Mouse (Mus musculus) forebrain, embryonic 11.5 days (tissue): Measurements from ENCODE around the gene Hoxd8. TPM values are rescaled to one million over a fixed set of nuclear protein-coding genes. Genes with fewer than 3 reads are reported as not detected.

Experiments
- ATAC-seq: fragments of 200-750 bp; cut with Nextera tagmentation; replicated peaks from 2 replicates; pipeline ENCODE4 v1.8.0; 2017; ENCODE audit warnings: moderate TSS enrichment; ENCODE audit not compliant: low FRiP score
- DNase-seq: peaks from one replicate; pipeline ENCODE4 v3.0.0-alpha.2; 2017; ENCODE audit warnings: low spot score
- H3K27ac ChIP-seq: fragments of 300-500 bp; sonication (generic); 2 replicates; pipeline ENCODE4 v1.5.1; 2014; ENCODE audit warnings: low read depth, low read length
- H3K27me3 ChIP-seq: fragments of 300-500 bp; sonication (generic); 2 replicates; pipeline ENCODE4 v1.6.1; 2014; ENCODE audit warnings: mild to moderate bottlenecking, low read length, mixed read lengths; ENCODE audit not compliant: control insufficient read depth, insufficient read depth
- H3K36me3 ChIP-seq: fragments of 300-500 bp; sonication (generic); 2 replicates; pipeline ENCODE4 v1.6.1; 2014; ENCODE audit warnings: mild to moderate bottlenecking, low read length, moderate library complexity, mixed read lengths; ENCODE audit not compliant: control insufficient read depth, insufficient read depth
- H3K4me1 ChIP-seq: fragments of 300-500 bp; sonication (generic); replicated peaks from 2 replicates; pipeline ENCODE4 v1.6.1; 2014; ENCODE audit warnings: low read length, mixed read lengths; ENCODE audit not compliant: control insufficient read depth, insufficient read depth
- H3K4me2 ChIP-seq: fragments of 300-500 bp; sonication (generic); 2 replicates; pipeline ENCODE4 v1.6.1; 2014; ENCODE audit warnings: low read depth, mild to moderate bottlenecking, low read length, moderate library complexity, mixed read lengths; ENCODE audit not compliant: severe bottlenecking
- H3K4me3 ChIP-seq: fragments of 300-500 bp; sonication (generic); 2 replicates; pipeline ENCODE4 v1.5.1; 2014; ENCODE audit warnings: low read depth, low read length
- H3K9ac ChIP-seq: fragments of 300-500 bp; sonication (generic); 2 replicates; pipeline ENCODE4 v1.6.1; 2014; ENCODE audit warnings: low read length
- H3K9me3 ChIP-seq: fragments of 300-500 bp; sonication (generic); 2 replicates; pipeline ENCODE4 v1.6.1; 2016; ENCODE audit warnings: low read length, mixed read lengths; ENCODE audit not compliant: control insufficient read depth
- WGBS: fragments of 180-500 bp; shearing (Covaris S2); extraction: QIAGEN DNeasy Blood & Tissue Kit; methylation state at CpG from one replicate; pipeline ENCODE4 v1.1.7; 2014; 5-methylcytosine and 5-hydroxymethylcytosine counted together
- polyA plus RNA-seq: library from polyadenylated mRNA; unstranded; fragments of >200 nt; fragmentation: Nextera tagmentation; extraction: Ambion mirVana; gene quantifications from 2 replicates; pipeline ENCODE4 v1.2.1, GENCODE M21; 2014

Gene Hoxd8
- polyA plus RNA-seq, 1 experiment from 2014 or later: not detected

DNA sequence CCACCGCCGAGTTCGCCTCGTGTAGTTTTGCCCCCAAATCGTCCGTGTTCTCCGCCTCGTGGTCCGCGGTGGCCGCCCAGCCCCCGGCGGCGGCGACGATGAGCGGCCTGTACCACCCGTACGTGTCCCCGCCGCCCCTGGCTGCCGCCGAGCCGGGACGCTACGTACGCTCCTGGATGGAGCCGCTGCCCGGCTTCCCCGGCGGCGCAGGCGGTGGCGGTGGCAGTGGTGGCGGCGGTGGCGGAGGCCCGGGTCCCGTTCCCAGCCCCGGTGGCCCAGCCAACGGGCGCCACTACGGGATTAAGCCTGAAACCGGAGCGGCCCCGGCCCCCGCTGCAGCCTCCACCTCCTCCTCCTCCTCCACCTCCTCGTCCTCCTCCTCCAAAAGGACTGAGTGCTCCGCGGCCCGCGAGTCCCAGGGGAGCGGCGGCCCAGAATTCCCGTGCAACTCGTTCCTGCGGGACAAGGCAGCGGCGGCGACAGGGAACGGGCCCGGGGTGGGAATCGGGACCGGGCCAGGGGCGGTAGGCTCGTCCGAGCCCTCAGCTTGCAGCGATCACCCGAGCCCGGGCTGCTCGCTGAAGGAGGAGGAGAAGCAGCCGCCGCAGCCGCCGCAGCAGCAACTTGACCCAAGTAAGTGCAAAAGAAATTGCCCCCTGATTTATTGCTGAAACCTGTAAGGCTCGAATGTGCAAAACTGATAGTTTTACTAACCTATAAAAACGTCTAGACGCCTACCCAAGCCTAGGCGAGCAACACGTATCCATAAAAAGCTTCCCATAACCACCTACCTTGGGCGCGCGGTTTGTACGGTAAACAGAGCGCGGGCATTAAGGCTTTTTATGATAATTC, 6.0 kb upstream of the Hoxd8 start:
- under 1% methylated on average over 85 of the region's 86 CpGs for WGBS
- Histone ChIP-seq H3K27ac (no peak overlapping the region), H3K4me1 (peaks cover 3% of the 10 kb centered on the region; the same call in 1 of the 2 replicates), H3K9ac (no peak overlapping the region), H3K4me3 (peak overlapping the region; percentile 28), H3K9me3 (no peaks in the 10 kb centered on the region), H3K27me3 (peaks cover 97% of the 10 kb centered on the region), H3K4me2 (peak overlapping the region; percentile 55), H3K36me3 (no peaks in the 10 kb centered on the region)
- ATAC-seq (0 out of 2 replicates have a peak, but pooled peaks have one; percentile 36), DNase-seq (peak; percentile 71)

GRCm38 (mm10) chr2:74699053-74699430, 5.4 kb upstream of the Hoxd8 start:
- Histone ChIP-seq H3K4me1 (peaks cover 3% of the 10 kb centered on the region; the same call in 1 of the 2 replicates), H3K27ac (no peak overlapping the region), H3K4me2 (no peak overlapping the region), H3K36me3 (no peaks in the 10 kb centered on the region), H3K27me3 (peaks cover 97% of the 10 kb centered on the region), H3K9me3 (no peaks in the 10 kb centered on the region), H3K4me3 (no peak overlapping the region), H3K9ac (no peak overlapping the region)
- DNase-seq (peak; percentile 60), ATAC-seq (no peak)
- WGBS: under 1% methylated on average over 17 of the region's 17 CpGs

- ATAC-seq (no peak), DNase-seq (peak; percentile 58)
- no peaks in the 10 kb centered on the region for H3K9me3 ChIP-seq
- no peaks in the 10 kb centered on the region for H3K36me3 ChIP-seq
- H3K27me3 ChIP-seq: peaks cover 97% of the 10 kb centered on the region
- no peak overlapping the region for H3K4me2 ChIP-seq
- no peak overlapping the region for H3K9ac ChIP-seq
- no peak overlapping the region for H3K4me3 ChIP-seq
- WGBS: 2% methylated on average over 23 of the region's 23 CpGs
- H3K27ac ChIP-seq: no peak overlapping the region
- peaks cover 4% of the 10 kb centered on the region for H3K4me1 ChIP-seq
Measured at GRCm38 (mm10) chr2:74699664-74700545, 4.5 kb upstream of the Hoxd8 start.

GRCm38 (mm10) chr2:74700546-74701112, 3.8 kb upstream of the Hoxd8 start:
- H3K9ac ChIP-seq: no peak overlapping the region
- no peak overlapping the region for H3K4me3 ChIP-seq
- ATAC-seq (no peak), DNase-seq (peak; percentile 55)
- H3K27me3 ChIP-seq: peaks cover 97% of the 10 kb centered on the region
- H3K4me2 ChIP-seq: no peak overlapping the region
- no peaks in the 10 kb centered on the region for H3K9me3 ChIP-seq
- H3K4me1 ChIP-seq: peaks cover 9% of the 10 kb centered on the region
- under 1% methylated on average over 22 of the region's 22 CpGs for WGBS
- H3K27ac ChIP-seq: no peak overlapping the region
- no peaks in the 10 kb centered on the region for H3K36me3 ChIP-seq

- Histone ChIP-seq H3K4me1 (peaks cover 9% of the 10 kb centered on the region), H3K4me2 (no peak overlapping the region), H3K27ac (no peak overlapping the region), H3K9me3 (no peaks in the 10 kb centered on the region), H3K9ac (no peak overlapping the region), H3K36me3 (no peaks in the 10 kb centered on the region), H3K4me3 (no peak overlapping the region), H3K27me3 (peaks cover 96% of the 10 kb centered on the region)
- DNase-seq (peak; percentile 89), ATAC-seq (no peak)
- 12% methylated on average over 17 of the region's 17 CpGs for WGBS
Measured at GRCm38 (mm10) chr2:74701949-74702819, 2.2 kb upstream of the Hoxd8 start.

- Histone ChIP-seq H3K27ac (no peak overlapping the region), H3K27me3 (peaks cover 96% of the 10 kb centered on the region), H3K36me3 (no peaks in the 10 kb centered on the region), H3K4me3 (no peak overlapping the region), H3K9me3 (no peaks in the 10 kb centered on the region), H3K4me1 (peaks cover 9% of the 10 kb centered on the region), H3K9ac (no peak overlapping the region), H3K4me2 (no peak overlapping the region)
- ATAC-seq: no peak
- 15% methylated on average over 6 of the region's 6 CpGs for WGBS
- peak; percentile 31 for DNase-seq
Measured at GRCm38 (mm10) chr2:74702820-74703219, 1.6 kb upstream of the Hoxd8 start.

GRCm38 (mm10) chr2:74703317-74703716, 1.1 kb upstream of the Hoxd8 start:
- WGBS: 6% methylated on average over 10 of the region's 10 CpGs
- peak; percentile 50 for DNase-seq

More at GRCm38 (mm10) chr2:74703317-74703716, 1.1 kb upstream of the Hoxd8 start:
- H3K4me3 ChIP-seq: no peak overlapping the region
- peaks cover 6% of the 10 kb centered on the region for H3K4me1 ChIP-seq
- no peak for ATAC-seq
- no peaks in the 10 kb centered on the region for H3K36me3 ChIP-seq
- no peak overlapping the region for H3K27ac ChIP-seq
- H3K9ac ChIP-seq: no peak overlapping the region
- H3K27me3 ChIP-seq: peaks cover 96% of the 10 kb centered on the region
- H3K9me3 ChIP-seq: no peaks in the 10 kb centered on the region
- H3K4me2 ChIP-seq: no peak overlapping the region
